Mouse (Mus musculus) thymus, postnatal 4 days (tissue): ENCODE results near the gene Gm4778.
A peak's percentile ranks its signal among the peaks of the same experiment; 100 is the strongest.
"Not testable (repeated sequence)": the region's sequence is repeated elsewhere in the genome, so short reads cannot be mapped to it uniquely, and the experiment has no call there.

Experiments used
- DNase-seq: peaks from one replicate; pipeline ENCODE4 v3.0.0; 2021

Gm4778 gene

GRCm38 (mm10) chr3:94263736-94264135, at the start of gene Gm4778:
Gene Gm4778 (plus strand): TSS chr3:94264036.
- not testable (repeated sequence) for DNase-seq

DNA sequence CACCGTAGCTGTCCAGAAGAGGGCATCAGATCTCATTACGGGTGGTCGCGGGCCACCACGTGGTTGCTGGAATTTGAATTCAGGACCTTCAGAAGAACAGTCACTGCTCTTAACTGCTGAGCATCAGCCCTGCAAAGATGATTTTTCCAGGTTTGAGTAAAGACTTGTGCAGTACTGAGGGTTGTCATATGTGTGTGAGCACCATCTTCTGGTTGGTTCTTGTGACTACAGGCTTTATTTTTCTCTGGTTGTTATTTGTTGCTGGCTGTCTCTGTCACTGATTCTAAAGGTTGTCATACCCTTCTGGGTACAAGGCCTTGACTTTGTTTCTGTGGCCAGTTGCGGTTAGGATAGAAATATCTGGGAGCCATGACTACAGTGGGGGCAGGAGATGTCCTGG, 3.2 kb upstream of the Gm4778 start:
- DNase-seq, result no peak

- no peak for DNase-seq
Observed at GRCm38 (mm10) chr3:94275991-94276390, 12.2 kb downstream of the Gm4778 start.

GRCm38 (mm10) chr3:94305457-94305856, 41.6 kb downstream of the Gm4778 start:
- DNase-seq, result no peak

- no peak for DNase-seq
Observed at GRCm38 (mm10) chr3:94306975-94307374, 43.1 kb downstream of the Gm4778 start.

- peak; percentile 91 for DNase-seq
Observed at GRCm38 (mm10) chr3:94309633-94310363, 46.0 kb downstream of the Gm4778 start, which contains the start of gene Them4. Gene Them4 (plus strand): TSS chr3:94310089.

DNA sequence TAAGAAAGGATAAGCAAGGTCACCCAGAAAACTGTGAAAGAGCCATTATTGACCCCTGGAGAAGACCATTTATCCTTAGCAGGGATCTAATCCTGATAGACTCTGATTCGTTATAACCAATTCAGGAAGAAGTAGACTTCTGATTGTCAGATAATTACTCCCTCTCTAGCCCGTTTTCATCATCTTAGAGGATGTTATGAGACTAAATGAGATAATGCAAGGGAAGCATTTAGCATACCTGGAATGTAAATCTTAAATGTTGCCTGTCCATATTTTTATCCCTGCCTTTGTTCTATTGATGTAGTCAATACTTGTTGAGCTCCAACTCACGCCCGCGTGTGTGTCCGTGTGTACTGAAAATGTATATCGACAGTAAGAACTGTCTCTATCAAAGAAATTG, 46.7 kb downstream of the Gm4778 start:
- no peak for DNase-seq

DNA sequence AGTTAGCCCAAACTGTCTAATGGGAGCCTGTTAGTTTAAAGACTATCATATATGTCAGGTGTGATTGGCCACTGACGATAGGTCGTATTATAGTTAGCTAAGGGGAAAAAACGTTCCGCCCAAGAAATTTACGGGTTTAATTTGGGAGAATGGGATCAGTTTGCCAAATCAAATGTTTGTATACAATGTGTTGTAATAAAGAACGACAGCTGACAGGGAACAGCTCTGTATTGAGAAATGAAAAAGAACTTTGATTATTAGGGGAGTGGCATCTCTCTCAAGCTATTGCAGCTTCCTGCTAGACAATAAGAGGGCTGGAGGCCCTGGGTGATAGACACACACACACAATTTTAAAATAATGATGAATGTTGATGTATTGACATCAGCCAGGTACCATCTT, 47.1 kb downstream of the Gm4778 start:
- DNase-seq, result no peak

GRCm38 (mm10) chr3:94311376-94311775, 47.5 kb downstream of the Gm4778 start:
- DNase-seq, result no peak
